Mouse (Mus musculus): ENCODE measurements around the gene Zfp273.
A peak's percentile ranks its signal among the peaks of the same experiment; 100 is the strongest.

GRCm38 (mm10) chr13:67779265-67780221, 34.0 kb upstream of the Zfp273 start, which contains the start of gene Zfp493:
- TF ChIP-seq POLR2A (IDR thresholded peaks at IDR 0.05; ENCODE audit: insufficient read depth, low read length), result no peak
- no peak for TF ChIP-seq CTCF (IDR thresholded peaks at IDR 0.05; ENCODE audit: low read depth, low read length)
- peak; percentile 60; the same call in 1 of the 2 replicates for TF ChIP-seq EP300 (IDR thresholded peaks at IDR 0.05; ENCODE audit: insufficient read depth, low read depth, low read length)

Measured in ES-Bruce4 (cell line).